Mouse (Mus musculus) bone marrow macrophage, adult 2 months (primary cell): Measurements from ENCODE around the gene Aatk.

Source experiments
- CTCF ChIP-seq: IDR thresholded peaks from 2 replicates; pipeline ENCODE4 v1.5.1; 2012; ENCODE audit warnings: low read depth, mild to moderate bottlenecking, low read length, moderate library complexity
- POLR2A ChIP-seq: IDR thresholded peaks from 2 replicates; pipeline ENCODE4 v1.6.1; 2012; ENCODE audit warnings: mild to moderate bottlenecking, low read depth, low read length, borderline replicate concordance

- no peak for TF ChIP-seq CTCF
- no peak for TF ChIP-seq POLR2A
These were observed 24.1 kb upstream of the Aatk start for GRCm38 (mm10) chr11:120071065-120071464.
